In genomic region chr3:87947056-87947810, GRCm38 (mm10) we compare ENCODE assay signal across 9 mouse cellular contexts. TPM values are rescaled to one million over a fixed set of nuclear protein-coding genes. Genes with fewer than 3 reads are reported as not detected.
DNase-seq lines count a peak whose midpoint lies in the region; ATAC-seq lines count a peak whose summit lies in the region.
"Had no signal": no experiment of that assay in that cellular context is flagged by ENCODE, and none has a peak within 500 bp of the region (broad histone marks: within the 10 kb centered on the region; RNA-seq: fewer than 3 reads in every experiment).

No protein-coding gene starts in this region.

- peaks cover 5% of the 10 kb centered on the region; the same call in 1 of the 2 replicates for H3K36me3 ChIP-seq in embryonic facial prominence, embryonic 14.5 days (ENCODE audit: control insufficient read depth, insufficient read depth, low read length)
- H3K36me3 ChIP-seq in limb, embryonic 10.5 days = peaks cover 44% of the 10 kb centered on the region

- peak; percentile 17 to 27 for DNase-seq in left cerebral cortex, adult 18-20 months (ENCODE audit: low spot score in 2 of 2)
- no peak for DNase-seq in left cerebral cortex, postnatal 36 days (ENCODE audit: low spot score in 2 of 2)
- DNase-seq in embryonic facial prominence, embryonic 14.5 days (ENCODE audit: low spot score) = peak; percentile 51
- DNase-seq in limb, embryonic 10.5 days (ENCODE audit: low spot score) = peak; percentile 72
- peak; percentile 41 for DNase-seq in retina, embryonic 14.5 days (ENCODE audit: low spot score)
- DNase-seq in frontal cortex, adult 2 months (ENCODE audit: extremely low spot score in 1 of 2, low spot score in 1 of 2) = no peak
- DNase-seq in left cerebral cortex, adult 9 months (ENCODE audit: low spot score in 2 of 2) = no peak
- no peak for DNase-seq in right cerebral cortex, postnatal 10 days (ENCODE audit: low spot score in 2 of 2)
- DNase-seq: lung, postnatal 36 days had no signal

- no peaks in the 10 kb centered on the region for H3K27me3 ChIP-seq in embryonic facial prominence, embryonic 14.5 days (replicated peaks; ENCODE audit: control insufficient read depth, insufficient read depth, low read length)
- no peaks in the 10 kb centered on the region for H3K27me3 ChIP-seq in limb, embryonic 10.5 days (ENCODE audit: low read depth, poor library complexity, severe bottlenecking)

- WGBS in embryonic facial prominence, embryonic 14.5 days = 7% methylated on average over 21 of the region's 26 CpGs
- 1% methylated on average over 26 of the region's 26 CpGs for WGBS in limb, embryonic 10.5 days

- intact Hi-C loops in left cerebral cortex, postnatal 36 days (cut with DNase I) = no loop called here

- H3K4me2 ChIP-seq in embryonic facial prominence, embryonic 14.5 days (ENCODE audit: low read depth, low read length) = peak overlapping the region; percentile 77

- peaks cover 62% of the 10 kb centered on the region for H3K4me1 ChIP-seq in embryonic facial prominence, embryonic 14.5 days (ENCODE audit: control insufficient read depth, insufficient read depth, low read length)
- peaks cover 90% of the 10 kb centered on the region for H3K4me1 ChIP-seq in limb, embryonic 10.5 days

- peak overlapping the region; percentile 70 for H3K9ac ChIP-seq in embryonic facial prominence, embryonic 14.5 days (ENCODE audit: low read depth, low read length)

- H3K27ac ChIP-seq in embryonic facial prominence, embryonic 14.5 days (replicated peaks; ENCODE audit: low read depth, low read length) = peak overlapping the region; percentile 96
- peak overlapping the region; percentile 93 for H3K27ac ChIP-seq in limb, embryonic 10.5 days

- no peak for ATAC-seq in embryonic facial prominence, embryonic 14.5 days (ENCODE audit: low read depth)

- H3K9me3 ChIP-seq in embryonic facial prominence, embryonic 14.5 days (ENCODE audit: control insufficient read depth, low read length) = no peaks in the 10 kb centered on the region
- no peaks in the 10 kb centered on the region for H3K9me3 ChIP-seq in limb, embryonic 10.5 days (replicated peaks)

- H3K4me3 ChIP-seq in embryonic facial prominence, embryonic 14.5 days (ENCODE audit: low read depth, low read length) = peak overlapping the region; percentile 53
- H3K4me3 ChIP-seq in limb, embryonic 10.5 days = peak overlapping the region; percentile 75

RNA-seq across cellular contexts. Expression of gene Crabp2, which starts 1.2 kb away (rescaled TPM):
- total RNA-seq in left cerebral cortex, adult 18-20 months (2021) = 1 to 10 TPM; 7.9 to 8.4 TPM
- 1 to 10 TPM; 3.4 to 6.0 TPM for total RNA-seq in left cerebral cortex, postnatal 36 days (2021)
- 145 and 175 TPM in 2 replicates for polyA plus RNA-seq in embryonic facial prominence, embryonic 14.5 days (2014; fragmentation: Nextera tagmentation; extraction: Ambion mirVana)
- polyA plus RNA-seq in limb, embryonic 10.5 days (2016; fragmentation: Nextera tagmentation; extraction: Ambion mirVana) = 944 and 1,066 TPM in 2 replicates
- 9.2 and 11.0 TPM in 2 replicates for polyA plus RNA-seq in frontal cortex, adult 2 months (2012; rRNA removed)

RNA-seq across cellular contexts. Expression of gene Rrnad1, which starts 16.7 kb away (rescaled TPM):
- 10 to 100 TPM; 19.2 to 21.2 TPM for total RNA-seq in left cerebral cortex, adult 18-20 months (2021)
- 10 to 100 TPM; 16.4 to 23.9 TPM for total RNA-seq in left cerebral cortex, postnatal 36 days (2021)
- polyA plus RNA-seq in embryonic facial prominence, embryonic 14.5 days (2014; fragmentation: Nextera tagmentation; extraction: Ambion mirVana) = 12.8 and 13.3 TPM in 2 replicates
- polyA plus RNA-seq in limb, embryonic 10.5 days (2016; fragmentation: Nextera tagmentation; extraction: Ambion mirVana) = 21.1 and 21.7 TPM in 2 replicates
- 42.4 and 46.4 TPM in 2 replicates for polyA plus RNA-seq in frontal cortex, adult 2 months (2012; rRNA removed)

RNA-seq across cellular contexts. Expression of gene Isg20l2, which starts 17.1 kb away (rescaled TPM):
- total RNA-seq in left cerebral cortex, adult 18-20 months (2021) = 10 to 100 TPM; 13.4 to 14.0 TPM
- 10 to 100 TPM; 12.9 to 14.3 TPM for total RNA-seq in left cerebral cortex, postnatal 36 days (2021)
- 20.9 and 22.9 TPM in 2 replicates for polyA plus RNA-seq in embryonic facial prominence, embryonic 14.5 days (2014; fragmentation: Nextera tagmentation; extraction: Ambion mirVana)
- polyA plus RNA-seq in limb, embryonic 10.5 days (2016; fragmentation: Nextera tagmentation; extraction: Ambion mirVana) = 84.8 and 86.0 TPM in 2 replicates
- 12.9 and 13.9 TPM in 2 replicates for polyA plus RNA-seq in frontal cortex, adult 2 months (2012; rRNA removed)

RNA-seq across cellular contexts. Expression of gene Nes, which starts 23.6 kb away (rescaled TPM):
- total RNA-seq in left cerebral cortex, adult 18-20 months (2021) = 1 to 10 TPM; 4.6 to 9.5 TPM
- total RNA-seq in left cerebral cortex, postnatal 36 days (2021) = 1 to 10 TPM; 4.6 to 6.2 TPM
- 36.4 and 40.5 TPM in 2 replicates for polyA plus RNA-seq in embryonic facial prominence, embryonic 14.5 days (2014; fragmentation: Nextera tagmentation; extraction: Ambion mirVana)
- polyA plus RNA-seq in limb, embryonic 10.5 days (2016; fragmentation: Nextera tagmentation; extraction: Ambion mirVana) = 13.5 and 14.6 TPM in 2 replicates
- polyA plus RNA-seq in frontal cortex, adult 2 months (2012; rRNA removed) = 4.3 and 4.8 TPM in 2 replicates

RNA-seq across cellular contexts. Expression of gene Mrpl24, which starts 27.9 kb away (rescaled TPM):
- 10 to 100 TPM; 53.6 to 53.7 TPM for total RNA-seq in left cerebral cortex, adult 18-20 months (2021)
- total RNA-seq in left cerebral cortex, postnatal 36 days (2021) = 10 to 100 TPM; 44.6 to 54.9 TPM
- polyA plus RNA-seq in embryonic facial prominence, embryonic 14.5 days (2014; fragmentation: Nextera tagmentation; extraction: Ambion mirVana) = 64.8 and 66.6 TPM in 2 replicates
- 75.0 and 81.3 TPM in 2 replicates for polyA plus RNA-seq in limb, embryonic 10.5 days (2016; fragmentation: Nextera tagmentation; extraction: Ambion mirVana)
- polyA plus RNA-seq in frontal cortex, adult 2 months (2012; rRNA removed) = 80.0 and 80.7 TPM in 2 replicates

Comparison
In these comparisons a context has a peak if more than half of its experiments do, and no peak if none do; other contexts are left out.
1. DNase-seq: peak in left cerebral cortex, adult 18-20 months (2 of 2), embryonic facial prominence, embryonic 14.5 days (single experiment), limb, embryonic 10.5 days (single experiment) and retina, embryonic 14.5 days (single experiment); none in left cerebral cortex, postnatal 36 days (0 of 2), frontal cortex, adult 2 months (0 of 2), left cerebral cortex, adult 9 months (0 of 2) and right cerebral cortex, postnatal 10 days (0 of 2).
2. RNA of gene Crabp2, which starts 1.2 kb away (polyA plus RNA-seq): 944 to 1,066 TPM in limb, embryonic 10.5 days and 145 to 175 TPM in embryonic facial prominence, embryonic 14.5 days; 9.2 to 11.0 TPM in frontal cortex, adult 2 months; every median in the first group is over 10 times any median in the second.